Mouse (Mus musculus) regulatory T cell (primary cell): ENCODE measurements around the gene Ascc3.

ENCODE experiments used
- in situ Hi-C: fragments of 300-600 bp; cut with MboI, MseI; formaldehyde crosslinking; loops from one replicate; pipeline ENCODE4 v1.15.1; 2025; ENCODE audit warnings: high pct_unique_total_duplicates

Gene Ascc3

GRCm38 (mm10) chr10:50592355-50593293, at the start of gene Ascc3:
TSS of gene Ascc3 (plus strand) at chr10:50592669.
- in situ Hi-C loops: loop anchor here (10.0 kb wide), 1 partner anchor 1822 kb away; the partner anchor contains the start of gene Nus1

- in situ Hi-C loops: no loop called here
Observed at GRCm38 (mm10) chr10:50584721-50585120, 7.7 kb upstream of the Ascc3 start.

GRCm38 (mm10) chr10:50586556-50586955, 5.9 kb upstream of the Ascc3 start:
- in situ Hi-C loops: no loop called here

GRCm38 (mm10) chr10:50593371-50593770, 902 bp downstream of the Ascc3 start:
- in situ Hi-C loops: loop anchor here (10.0 kb wide), 1 partner anchor 1821 kb away; the partner anchor contains the start of gene Nus1

GRCm38 (mm10) chr10:50595340-50595739, 2.9 kb downstream of the Ascc3 start:
- in situ Hi-C loops: loop anchor here (10.0 kb wide), 1 partner anchor 1819 kb away; the partner anchor contains the start of gene Nus1

- in situ Hi-C loops: no loop called here
Observed at GRCm38 (mm10) chr10:50604919-50605318, 12.4 kb downstream of the Ascc3 start.

- in situ Hi-C loops: no loop called here
Observed at GRCm38 (mm10) chr10:50613840-50614239, 21.4 kb downstream of the Ascc3 start.

- in situ Hi-C loops: no loop called here
Observed at GRCm38 (mm10) chr10:50625874-50626273, 33.4 kb downstream of the Ascc3 start.

- in situ Hi-C loops: loop anchor here (10.0 kb wide), 1 partner anchor 445 kb away; no protein-coding TSS in a partner anchor
Observed at GRCm38 (mm10) chr10:50639607-50640006, 47.1 kb downstream of the Ascc3 start.

GRCm38 (mm10) chr10:50650612-50651011, 58.1 kb downstream of the Ascc3 start:
- in situ Hi-C loops: no loop called here

GRCm38 (mm10) chr10:50653551-50653950, 61.1 kb downstream of the Ascc3 start:
- in situ Hi-C loops: no loop called here

GRCm38 (mm10) chr10:50657352-50657751, 64.9 kb downstream of the Ascc3 start:
- in situ Hi-C loops: no loop called here

GRCm38 (mm10) chr10:50671517-50671916, 79.0 kb downstream of the Ascc3 start:
- in situ Hi-C loops: no loop called here

- in situ Hi-C loops: loop anchor here (10.0 kb wide), 1 partner anchor 714 kb away; no protein-coding TSS in a partner anchor
Observed at GRCm38 (mm10) chr10:50690324-50690723, 97.9 kb downstream of the Ascc3 start.

- in situ Hi-C loops: loop anchor here (10.0 kb wide), 1 partner anchor 706 kb away; no protein-coding TSS in a partner anchor
Observed at GRCm38 (mm10) chr10:50698836-50699433, 106.5 kb downstream of the Ascc3 start.

- in situ Hi-C loops: loop anchor here (10.0 kb wide), 1 partner anchor 203 kb away; no protein-coding TSS in a partner anchor
Observed at GRCm38 (mm10) chr10:50701736-50702135, 109.3 kb downstream of the Ascc3 start.

GRCm38 (mm10) chr10:50702361-50702760, 109.9 kb downstream of the Ascc3 start:
- in situ Hi-C loops: loop anchor here (10.0 kb wide), 1 partner anchor 202 kb away; no protein-coding TSS in a partner anchor

- in situ Hi-C loops: loop anchor here (10.0 kb wide), 1 partner anchor 201 kb away; no protein-coding TSS in a partner anchor
Observed at GRCm38 (mm10) chr10:50704202-50704601, 111.7 kb downstream of the Ascc3 start.

- in situ Hi-C loops: loop anchor here (10.0 kb wide), 1 partner anchor 200 kb away; no protein-coding TSS in a partner anchor
Observed at GRCm38 (mm10) chr10:50704898-50705297, 112.4 kb downstream of the Ascc3 start.

GRCm38 (mm10) chr10:50711286-50711685, 118.8 kb downstream of the Ascc3 start:
- in situ Hi-C loops: no loop called here

- in situ Hi-C loops: no loop called here
Observed at GRCm38 (mm10) chr10:50711765-50712164, 119.3 kb downstream of the Ascc3 start.

- in situ Hi-C loops: no loop called here
Observed at GRCm38 (mm10) chr10:50733459-50733858, 141.0 kb downstream of the Ascc3 start.
